Mouse (Mus musculus): ENCODE results near the gene Naga. TPM values are rescaled to one million over a fixed set of nuclear protein-coding genes. Genes with fewer than 3 reads are reported as not detected.
A peak's percentile ranks its signal among the peaks of the same experiment; 100 is the strongest.
"Not testable (repeated sequence)": the region's sequence is repeated elsewhere in the genome, so short reads cannot be mapped to it uniquely, and the experiment has no call there.

Naga gene
- polyA plus RNA-seq, 1 experiment from 2014 or later = 34.6 TPM

DNA sequence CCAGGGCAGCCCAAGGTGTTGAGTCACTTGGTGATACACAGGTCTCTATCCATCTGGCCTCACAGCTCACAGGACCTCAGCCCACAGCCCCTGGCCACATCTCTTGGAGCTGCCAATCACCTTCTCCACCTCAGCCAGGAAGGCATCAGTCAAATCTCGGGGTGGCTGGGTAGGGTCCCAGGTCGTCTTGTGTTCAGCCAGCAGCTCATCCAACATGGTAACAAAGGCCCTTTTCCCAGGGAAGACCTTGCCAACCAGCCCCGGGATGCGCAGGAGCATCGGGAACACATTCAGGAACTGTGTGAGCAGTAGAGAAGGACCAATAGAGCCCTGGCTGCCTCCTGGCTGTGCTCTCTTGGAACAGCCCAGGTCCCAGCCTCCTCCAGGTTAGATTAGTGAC is 34.3 kb upstream of the Naga start:
- H3K36me3 ChIP-seq (replicated peaks; ENCODE audit: insufficient read depth, low read length) = peaks cover 9% of the 10 kb centered on the region; the same call in 1 of the 2 replicates
- TF ChIP-seq EP300 (IDR thresholded peaks at IDR 0.05; ENCODE audit: low read depth) = no peak
- TF ChIP-seq CTCF (IDR thresholded peaks at IDR 0.05; ENCODE audit: low read depth) = no peak
- 85% methylated on average over 5 of the region's 5 CpGs for WGBS (ENCODE audit: insufficient replicate concordance)
- no peak for ATAC-seq
- DNase-seq = no peak
- H3K4me2 ChIP-seq (ENCODE audit: low read depth, low read length) = no peak overlapping the region
- H3K27ac ChIP-seq (ENCODE audit: low read depth) = no peak overlapping the region
- H3K9ac ChIP-seq (replicated peaks) = no peak overlapping the region
- H3K4me1 ChIP-seq (ENCODE audit: insufficient read depth) = 0 out of 2 replicates have a peak, but pooled peaks cover 7% of the 10 kb centered on the region
- H3K9me3 ChIP-seq (ENCODE audit: low read length) = no peaks in the 10 kb centered on the region
- no peaks in the 10 kb centered on the region for H3K27me3 ChIP-seq (ENCODE audit: insufficient read depth, low read length)
- no peak overlapping the region for H3K4me3 ChIP-seq (ENCODE audit: low read depth, low read length)

DNA sequence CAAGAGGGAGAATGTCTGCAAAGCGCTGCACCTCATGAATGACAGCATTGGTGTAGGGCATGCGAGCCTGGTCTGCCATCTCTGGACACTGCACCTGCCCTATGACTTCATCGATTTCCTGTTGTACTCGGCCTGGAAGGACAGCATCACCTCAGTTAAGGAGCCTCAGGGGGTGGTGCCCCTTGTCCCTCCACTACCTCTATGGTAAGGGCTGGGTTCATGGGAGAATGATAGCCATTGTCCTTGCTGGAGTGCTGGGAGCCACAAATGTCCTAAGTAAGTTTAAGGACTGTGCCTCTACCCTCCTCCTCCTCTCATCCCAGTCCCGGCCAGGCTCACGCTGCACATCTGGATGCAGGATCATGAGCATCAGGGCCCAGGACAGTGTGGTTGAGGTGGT is 33.7 kb upstream of the Naga start:
- H3K27ac ChIP-seq (ENCODE audit: low read depth) = no peak overlapping the region
- no peak overlapping the region for H3K4me2 ChIP-seq (ENCODE audit: low read depth, low read length)
- H3K9ac ChIP-seq (replicated peaks) = no peak overlapping the region
- H3K4me3 ChIP-seq (ENCODE audit: low read depth, low read length) = no peak overlapping the region
- 83% methylated on average over 6 of the region's 6 CpGs for WGBS (ENCODE audit: insufficient replicate concordance)
- DNase-seq (no peak), ATAC-seq (no peak)
- 0 out of 2 replicates have a peak, but pooled peaks cover 4% of the 10 kb centered on the region for H3K4me1 ChIP-seq (ENCODE audit: insufficient read depth)
- no peaks in the 10 kb centered on the region for H3K27me3 ChIP-seq (ENCODE audit: insufficient read depth, low read length)
- TF ChIP-seq EP300 (IDR thresholded peaks at IDR 0.05; ENCODE audit: low read depth) = no peak
- TF ChIP-seq CTCF (IDR thresholded peaks at IDR 0.05; ENCODE audit: low read depth) = no peak
- H3K9me3 ChIP-seq (ENCODE audit: low read length) = no peaks in the 10 kb centered on the region
- H3K36me3 ChIP-seq (replicated peaks; ENCODE audit: insufficient read depth, low read length) = peaks cover 9% of the 10 kb centered on the region; the same call in 1 of the 2 replicates

DNA sequence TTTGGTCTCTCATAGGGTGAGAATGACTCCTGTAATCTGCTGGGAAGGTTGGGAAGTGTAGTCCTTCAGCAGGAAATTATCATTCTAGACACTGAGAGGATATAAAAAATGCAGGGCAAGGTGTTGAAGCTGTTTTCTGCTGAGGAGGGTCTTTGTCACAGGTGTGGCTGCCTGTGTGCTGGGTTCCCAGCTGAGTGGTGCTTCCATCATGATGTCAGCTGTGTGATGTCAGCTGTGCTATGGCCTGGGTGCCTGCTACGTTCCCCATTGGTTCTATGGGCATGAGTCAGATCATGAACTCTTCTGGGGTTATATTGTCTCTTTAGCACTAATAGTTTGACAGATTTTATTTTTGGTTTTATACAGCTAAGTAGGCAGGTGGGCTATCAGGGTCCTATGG is 30.1 kb upstream of the Naga start:
- WGBS (ENCODE audit: insufficient replicate concordance) = 58% methylated on average over 1 of the region's 1 CpGs
- H3K9ac ChIP-seq (replicated peaks) = no peak overlapping the region
- peaks cover 4% of the 10 kb centered on the region; the same call in 1 of the 2 replicates for H3K36me3 ChIP-seq (replicated peaks; ENCODE audit: insufficient read depth, low read length)
- no peaks in the 10 kb centered on the region for H3K4me1 ChIP-seq (ENCODE audit: insufficient read depth)
- H3K4me2 ChIP-seq (ENCODE audit: low read depth, low read length) = no peak overlapping the region
- H3K9me3 ChIP-seq (ENCODE audit: low read length) = no peaks in the 10 kb centered on the region
- 0 out of 2 replicates have a peak overlapping the region, but pooled peaks have one; percentile 34 for H3K27ac ChIP-seq (ENCODE audit: low read depth)
- DNase-seq (no peak), ATAC-seq (peak; percentile 51; the same call in 1 of the 2 replicates)
- TF ChIP-seq EP300 (IDR thresholded peaks at IDR 0.05; ENCODE audit: low read depth) (no peak), CTCF (IDR thresholded peaks at IDR 0.05; ENCODE audit: low read depth) (no peak)
- H3K27me3 ChIP-seq (ENCODE audit: insufficient read depth, low read length) = no peaks in the 10 kb centered on the region
- H3K4me3 ChIP-seq (ENCODE audit: low read depth, low read length) = no peak overlapping the region

DNA sequence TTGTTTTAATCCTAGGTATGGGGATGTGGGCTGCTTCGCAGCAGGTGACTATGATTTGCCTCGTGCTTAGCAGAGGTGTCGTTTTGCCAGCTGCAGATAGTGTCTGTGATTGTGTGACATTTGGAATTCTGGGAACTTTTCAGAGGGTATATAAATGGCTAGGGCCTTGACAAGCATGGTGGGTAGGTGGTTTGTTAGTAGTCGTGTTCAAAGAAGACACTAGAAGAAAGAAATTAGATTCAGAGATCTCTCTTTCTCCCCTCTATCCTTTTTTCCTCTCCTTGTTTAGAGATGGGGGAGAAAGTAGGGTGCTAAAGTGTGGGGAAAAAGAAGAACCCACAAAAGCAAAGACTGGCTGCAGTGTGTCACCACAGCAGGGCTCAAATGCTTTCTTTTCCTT is 29.4 kb upstream of the Naga start:
- no peak overlapping the region for H3K4me3 ChIP-seq (ENCODE audit: low read depth, low read length)
- H3K9ac ChIP-seq (replicated peaks) = no peak overlapping the region
- no peaks in the 10 kb centered on the region for H3K36me3 ChIP-seq (replicated peaks; ENCODE audit: insufficient read depth, low read length)
- 80% methylated on average over 4 of the region's 4 CpGs for WGBS (ENCODE audit: insufficient replicate concordance)
- TF ChIP-seq CTCF (IDR thresholded peaks at IDR 0.05; ENCODE audit: low read depth) = no peak
- TF ChIP-seq EP300 (IDR thresholded peaks at IDR 0.05; ENCODE audit: low read depth) = no peak
- no peaks in the 10 kb centered on the region for H3K27me3 ChIP-seq (ENCODE audit: insufficient read depth, low read length)
- peak overlapping the region; percentile 57; the same call in 1 of the 2 replicates for H3K27ac ChIP-seq (ENCODE audit: low read depth)
- H3K4me2 ChIP-seq (ENCODE audit: low read depth, low read length) = no peak overlapping the region
- H3K4me1 ChIP-seq (ENCODE audit: insufficient read depth) = no peaks in the 10 kb centered on the region
- no peaks in the 10 kb centered on the region for H3K9me3 ChIP-seq (ENCODE audit: low read length)
- ATAC-seq (no peak), DNase-seq (no peak)

DNA sequence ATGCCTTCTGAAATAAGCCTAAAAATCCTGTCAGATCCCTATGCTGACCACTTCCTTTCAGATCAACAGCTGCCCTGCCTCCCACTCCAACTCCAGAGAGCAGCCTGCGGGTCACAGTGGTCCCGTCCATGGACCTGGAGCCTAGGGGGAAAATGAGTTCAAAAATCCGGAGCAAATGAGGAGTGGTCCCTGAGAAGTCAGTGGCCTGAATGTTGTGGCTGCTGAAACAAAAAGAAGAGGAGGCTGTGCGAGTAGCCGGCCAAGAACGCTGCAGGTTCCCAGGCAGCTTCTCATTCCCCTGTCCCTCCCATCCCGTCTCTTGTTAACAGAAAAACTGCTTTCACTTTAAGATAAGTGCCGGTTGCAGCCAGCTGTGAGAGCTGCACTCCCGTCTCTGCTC is 25.8 kb upstream of the Naga start:
- not testable (repeated sequence) for DNase-seq; ATAC-seq; H3K27me3 ChIP-seq (ENCODE audit: insufficient read depth, low read length); H3K9ac ChIP-seq (replicated peaks); H3K36me3 ChIP-seq (replicated peaks; ENCODE audit: insufficient read depth, low read length); H3K9me3 ChIP-seq (ENCODE audit: low read length); H3K4me3 ChIP-seq (ENCODE audit: low read depth, low read length)
- H3K4me1 ChIP-seq (ENCODE audit: insufficient read depth) = peaks cover 15% of the 10 kb centered on the region
- WGBS (ENCODE audit: insufficient replicate concordance) = 3% methylated on average over 3 of the region's 9 CpGs
- H3K27ac ChIP-seq (ENCODE audit: low read depth) = peak overlapping the region; percentile 72
- peak overlapping the region; percentile 48; the same call in 1 of the 2 replicates for H3K4me2 ChIP-seq (ENCODE audit: low read depth, low read length)

DNA sequence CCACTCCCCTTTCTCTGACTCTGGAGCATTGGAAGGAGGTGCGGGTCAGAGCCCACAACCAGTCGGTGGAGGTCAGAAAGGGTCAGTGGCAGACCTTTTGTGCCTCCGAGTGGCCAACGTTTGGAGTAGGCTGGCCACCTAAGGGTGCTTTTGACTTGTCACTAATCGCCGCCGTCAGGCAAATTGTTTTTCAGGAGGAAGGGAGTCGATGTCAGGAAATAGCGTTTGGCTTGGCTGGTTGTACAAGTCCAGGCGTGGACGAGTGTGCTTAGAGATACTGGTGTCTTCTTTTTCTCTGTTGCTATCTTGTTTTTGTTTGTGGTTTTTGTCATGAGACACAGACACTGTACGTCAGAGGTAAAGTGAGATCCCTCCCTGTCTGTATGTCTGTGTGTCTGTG is 25.1 kb upstream of the Naga start:
- H3K27me3 ChIP-seq (ENCODE audit: insufficient read depth, low read length); DNase-seq; H3K27ac ChIP-seq (ENCODE audit: low read depth); H3K9ac ChIP-seq (replicated peaks); H3K9me3 ChIP-seq (ENCODE audit: low read length); H3K36me3 ChIP-seq (replicated peaks; ENCODE audit: insufficient read depth, low read length); ATAC-seq; H3K4me2 ChIP-seq (ENCODE audit: low read depth, low read length); H3K4me3 ChIP-seq (ENCODE audit: low read depth, low read length): not testable (repeated sequence)
- peaks cover 18% of the 10 kb centered on the region for H3K4me1 ChIP-seq (ENCODE audit: insufficient read depth)
- 33% methylated on average over 5 of the region's 12 CpGs for WGBS (ENCODE audit: insufficient replicate concordance)

DNA sequence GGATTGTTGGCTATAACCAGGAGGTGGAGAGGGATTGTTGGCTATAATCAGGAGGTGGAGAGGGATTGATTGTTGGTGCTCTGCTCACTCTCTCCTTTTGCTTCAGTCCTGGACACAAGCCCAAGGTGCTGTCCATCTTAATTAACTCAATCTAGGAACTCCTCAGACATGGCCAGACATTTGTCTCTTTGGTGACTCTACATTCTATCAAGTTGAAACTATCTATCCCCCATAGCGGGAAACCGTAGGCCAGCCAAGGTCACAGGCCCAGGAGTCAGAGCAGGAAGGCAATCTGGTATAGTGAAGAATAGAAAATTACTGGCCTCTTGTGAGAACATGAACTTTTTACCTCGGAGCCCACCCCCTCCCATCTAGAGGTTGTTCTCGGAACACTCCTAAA is 23.5 kb upstream of the Naga start:
- Histone ChIP-seq H3K4me2 (ENCODE audit: low read depth, low read length) (no peak overlapping the region), H3K9me3 (ENCODE audit: low read length) (no peaks in the 10 kb centered on the region), H3K9ac (replicated peaks) (no peak overlapping the region), H3K27ac (ENCODE audit: low read depth) (peak overlapping the region; percentile 95), H3K4me1 (ENCODE audit: insufficient read depth) (peaks cover 25% of the 10 kb centered on the region), H3K4me3 (ENCODE audit: low read depth, low read length) (no peak overlapping the region), H3K27me3 (ENCODE audit: insufficient read depth, low read length) (no peaks in the 10 kb centered on the region), H3K36me3 (replicated peaks; ENCODE audit: insufficient read depth, low read length) (no peaks in the 10 kb centered on the region)
- TF ChIP-seq EP300 (IDR thresholded peaks at IDR 0.05; ENCODE audit: low read depth) (peak; percentile 52; the same call in 1 of the 2 replicates), CTCF (IDR thresholded peaks at IDR 0.05; ENCODE audit: low read depth) (no peak)
- no peak for DNase-seq
- no peak for ATAC-seq
- 66% methylated on average over 4 of the region's 4 CpGs for WGBS (ENCODE audit: insufficient replicate concordance)
